Mouse (Mus musculus) lung, postnatal 0 days (tissue): ENCODE data around the gene Gm5485. TPM values are rescaled to one million over a fixed set of nuclear protein-coding genes. Genes with fewer than 3 reads are reported as not detected.
A peak's percentile ranks its signal among the peaks of the same experiment; 100 is the strongest.

Experiments
- ATAC-seq: fragments of 200-750 bp; cut with Nextera tagmentation; 2 replicates; pipeline ENCODE4 v1.8.0; 2017; ENCODE audit warnings: moderate library complexity
- DNase-seq: peaks from one replicate; pipeline ENCODE4 v3.0.0-alpha.2; 2016; ENCODE audit warnings: low spot score
- H3K27ac ChIP-seq: fragments of 300-500 bp; sonication (generic); 2 replicates; pipeline ENCODE4 v1.5.1; 2014; ENCODE audit warnings: antibody characterized with exemption, mild to moderate bottlenecking, low read length, mixed read lengths
- H3K27me3 ChIP-seq: fragments of 300-500 bp; sonication (generic); replicated peaks from 2 replicates; pipeline ENCODE4 v1.6.1; 2014; ENCODE audit warnings: low read length, mixed read lengths; ENCODE audit not compliant: insufficient read depth
- H3K36me3 ChIP-seq: fragments of 300-500 bp; sonication (generic); 2 replicates; pipeline ENCODE4 v1.6.1; 2014; ENCODE audit warnings: low read length, mixed read lengths; ENCODE audit not compliant: insufficient read depth
- H3K4me1 ChIP-seq: fragments of 300-500 bp; sonication (generic); 2 replicates; pipeline ENCODE4 v1.6.1; 2014; ENCODE audit warnings: antibody characterized with exemption, low read depth, low read length, mixed read lengths; ENCODE audit not compliant: insufficient read depth
- H3K4me2 ChIP-seq: fragments of 300-500 bp; sonication (generic); replicated peaks from 2 replicates; pipeline ENCODE4 v1.6.1; 2014; ENCODE audit warnings: low read depth, mild to moderate bottlenecking, low read length, moderate library complexity, mixed read lengths
- H3K4me3 ChIP-seq: fragments of 300-500 bp; sonication (generic); 2 replicates; pipeline ENCODE4 v1.5.1; 2014; ENCODE audit warnings: low read depth, low read length
- H3K9ac ChIP-seq: fragments of 300-500 bp; sonication (generic); replicated peaks from 2 replicates; pipeline ENCODE4 v1.6.1; 2014; ENCODE audit warnings: low read depth, mild to moderate bottlenecking
- H3K9me3 ChIP-seq: fragments of 300-500 bp; sonication (generic); 2 replicates; pipeline ENCODE4 v1.6.1; 2016; ENCODE audit warnings: low read length, mixed read lengths
- CTCF ChIP-seq: IDR thresholded peaks from 2 replicates; pipeline ENCODE4 v1.5.1; 2016; ENCODE audit warnings: antibody characterized with exemption, mild to moderate bottlenecking
- EP300 ChIP-seq: IDR thresholded peaks from 2 replicates; pipeline ENCODE4 v1.6.1; 2016; ENCODE audit warnings: antibody characterized with exemption, mild to moderate bottlenecking, control low read depth
- WGBS: fragments of 180-500 bp; shearing (Covaris S2); extraction: QIAGEN DNeasy Blood & Tissue Kit; methylation state at CpG from one replicate; pipeline ENCODE4 v1.1.7; 2014; 5-methylcytosine and 5-hydroxymethylcytosine counted together
- polyA plus RNA-seq: library from polyadenylated mRNA; unstranded; fragments of >200 nt; fragmentation: Nextera tagmentation; extraction: Ambion mirVana; gene quantifications from 2 replicates; pipeline ENCODE4 v1.2.1, GENCODE M21; 2015

The Gm5485 gene
- polyA plus RNA-seq, 1 experiment from 2014 or later, result 0.20 TPM

- DNase-seq (peak; percentile 11), ATAC-seq (peak; percentile 40; the same call in 1 of the 2 replicates)
- TF ChIP-seq EP300, result no peak
- no peak for TF ChIP-seq CTCF
- H3K4me1 ChIP-seq, result no peaks in the 10 kb centered on the region
- H3K27me3 ChIP-seq, result no peaks in the 10 kb centered on the region
- H3K9ac ChIP-seq, result no peak overlapping the region
- H3K4me3 ChIP-seq, result no peak overlapping the region
- no peak overlapping the region for H3K27ac ChIP-seq
- WGBS, result 52% methylated on average over 3 of the region's 3 CpGs
- no peak overlapping the region for H3K4me2 ChIP-seq
- H3K36me3 ChIP-seq, result no peaks in the 10 kb centered on the region
- H3K9me3 ChIP-seq, result no peaks in the 10 kb centered on the region
Measured at GRCm38 (mm10) chr16:48383582-48384257, 28.5 kb downstream of the Gm5485 start.

- H3K4me3 ChIP-seq, result no peak overlapping the region
- no peak for DNase-seq
- H3K9ac ChIP-seq, result no peak overlapping the region
- H3K4me1 ChIP-seq, result peaks cover 4% of the 10 kb centered on the region; the same call in 1 of the 2 replicates
- ATAC-seq, result no peak
- WGBS, result 82% methylated on average over 7 of the region's 7 CpGs
- H3K9me3 ChIP-seq, result no peaks in the 10 kb centered on the region
- H3K36me3 ChIP-seq, result no peaks in the 10 kb centered on the region
- no peak overlapping the region for H3K4me2 ChIP-seq
- no peak overlapping the region for H3K27ac ChIP-seq
- TF ChIP-seq CTCF (no peak), EP300 (no peak)
- no peaks in the 10 kb centered on the region for H3K27me3 ChIP-seq
Measured at GRCm38 (mm10) chr16:48373711-48374485, 38.3 kb downstream of the Gm5485 start.

DNA sequence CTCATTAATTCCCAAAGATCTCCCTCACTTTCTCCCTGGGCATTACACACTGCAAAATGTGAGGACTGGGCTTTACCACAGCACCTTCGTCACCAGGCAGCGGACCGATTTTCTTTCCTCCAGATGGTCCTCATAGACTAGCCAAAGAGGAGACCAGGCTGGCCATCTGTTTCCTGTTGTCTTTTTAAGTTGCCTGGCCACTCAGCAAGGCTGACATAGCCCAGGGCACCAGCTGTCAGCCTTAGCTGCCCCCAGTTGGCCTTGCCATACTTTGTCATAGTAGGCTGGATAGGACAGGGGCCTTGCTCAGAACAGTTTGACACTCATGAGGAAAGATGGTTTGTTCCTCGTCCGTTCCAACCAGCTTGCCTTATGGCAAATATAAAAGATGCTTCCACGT lies 39.8 kb downstream of the Gm5485 start:
- Histone ChIP-seq H3K4me1 (peaks cover 4% of the 10 kb centered on the region; the same call in 1 of the 2 replicates), H3K27ac (no peak overlapping the region), H3K36me3 (no peaks in the 10 kb centered on the region), H3K4me2 (no peak overlapping the region), H3K27me3 (no peaks in the 10 kb centered on the region), H3K4me3 (no peak overlapping the region), H3K9ac (no peak overlapping the region), H3K9me3 (no peaks in the 10 kb centered on the region)
- no peak for TF ChIP-seq CTCF
- no peak for TF ChIP-seq EP300
- no peak for ATAC-seq
- DNase-seq, result no peak
- 73% methylated on average over 6 of the region's 6 CpGs for WGBS

- DNase-seq (no peak), ATAC-seq (no peak)
- Histone ChIP-seq H3K4me2 (no peak overlapping the region), H3K36me3 (no peaks in the 10 kb centered on the region), H3K27me3 (no peaks in the 10 kb centered on the region), H3K9ac (no peak overlapping the region), H3K9me3 (no peaks in the 10 kb centered on the region), H3K4me3 (no peak overlapping the region), H3K27ac (no peak overlapping the region), H3K4me1 (no peaks in the 10 kb centered on the region)
- no peak for TF ChIP-seq CTCF
- TF ChIP-seq EP300, result no peak
- WGBS, result 84% methylated on average over 2 of the region's 2 CpGs
Measured at GRCm38 (mm10) chr16:48368096-48368495, 44.1 kb downstream of the Gm5485 start.

- no peak for DNase-seq
- TF ChIP-seq EP300 (no peak), CTCF (peak; percentile 44)
Measured at GRCm38 (mm10) chr16:48366801-48367200, 45.4 kb downstream of the Gm5485 start.

DNA sequence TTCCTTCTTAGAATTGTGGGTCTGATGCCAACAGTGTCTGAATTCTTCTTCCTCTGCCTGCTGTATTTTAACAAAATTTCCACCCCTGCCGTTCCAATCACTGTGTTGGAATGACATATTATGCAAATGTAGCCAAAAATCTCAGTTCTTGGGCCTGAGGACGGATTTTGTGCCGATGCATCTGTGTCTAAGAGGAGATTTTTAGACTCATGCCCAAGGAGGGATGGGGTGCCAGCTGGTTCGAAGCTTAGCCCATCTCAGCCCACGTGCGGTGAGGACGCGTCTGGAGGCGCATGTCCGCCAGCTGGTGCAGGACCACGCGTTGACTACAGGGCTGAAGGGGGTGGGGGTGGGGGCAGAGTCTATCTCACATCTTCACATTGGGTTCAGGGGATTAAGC lies 51.3 kb downstream of the Gm5485 start:
- WGBS, result 84% methylated on average over 12 of the region's 12 CpGs
- H3K4me2 ChIP-seq, result no peak overlapping the region
- H3K9me3 ChIP-seq, result no peaks in the 10 kb centered on the region
- ATAC-seq, result no peak
- H3K4me3 ChIP-seq, result no peak overlapping the region
- DNase-seq, result no peak
- no peaks in the 10 kb centered on the region for H3K4me1 ChIP-seq
- no peaks in the 10 kb centered on the region for H3K27me3 ChIP-seq
- no peaks in the 10 kb centered on the region for H3K36me3 ChIP-seq
- no peak overlapping the region for H3K27ac ChIP-seq
- TF ChIP-seq EP300, result no peak
- TF ChIP-seq CTCF, result no peak
- H3K9ac ChIP-seq, result no peak overlapping the region

More at GRCm38 (mm10) chr16:48366801-48367200, 45.4 kb downstream of the Gm5485 start:
- H3K4me1 ChIP-seq, result no peaks in the 10 kb centered on the region
- no peak overlapping the region for H3K9ac ChIP-seq
- H3K9me3 ChIP-seq, result no peaks in the 10 kb centered on the region
- H3K27ac ChIP-seq, result no peak overlapping the region
- no peak overlapping the region for H3K4me3 ChIP-seq
- no peaks in the 10 kb centered on the region for H3K27me3 ChIP-seq
- ATAC-seq, result no peak
- no peak overlapping the region for H3K4me2 ChIP-seq
- no peaks in the 10 kb centered on the region for H3K36me3 ChIP-seq
- 91% methylated on average over 5 of the region's 5 CpGs for WGBS
